Mouse (Mus musculus): ENCODE results near the gene Gpn1. TPM values are rescaled to one million over a fixed set of nuclear protein-coding genes. Genes with fewer than 3 reads are reported as not detected.

The Gpn1 gene
- polyA plus RNA-seq, 1 experiment from 2014 or later: 76.3 TPM

Other genes starting within 250 kb of the Gpn1 start
- gene Krtcap3, start 243.1 kb upstream of the Gpn1 start, polyA plus RNA-seq (2016; fragmentation: Nextera tagmentation; extraction: Ambion mirVana): 3.1 and 5.1 TPM in 2 replicates
- gene Ift172, start 203.6 kb upstream of the Gpn1 start, polyA plus RNA-seq (2016; fragmentation: Nextera tagmentation; extraction: Ambion mirVana): 41.2 and 43.9 TPM in 2 replicates
- gene Fndc4, start 198.7 kb upstream of the Gpn1 start, polyA plus RNA-seq (2016; fragmentation: Nextera tagmentation; extraction: Ambion mirVana): 79.5 and 80.7 TPM in 2 replicates
- gene Gckr, start 197.3 kb upstream of the Gpn1 start, polyA plus RNA-seq (2016; fragmentation: Nextera tagmentation; extraction: Ambion mirVana): 0.23 and 0.49 TPM in 2 replicates
- gene Zfp512, start 42.3 kb upstream of the Gpn1 start, polyA plus RNA-seq (2016; fragmentation: Nextera tagmentation; extraction: Ambion mirVana): 97.1 and 100 TPM in 2 replicates
- not detected in 2 replicates for gene 4930548H24Rik, start 9.0 kb upstream of the Gpn1 start, polyA plus RNA-seq (2016; fragmentation: Nextera tagmentation; extraction: Ambion mirVana)
- 36.5 and 40.7 TPM in 2 replicates for gene Slc4a1ap, start 32.3 kb downstream of the Gpn1 start, polyA plus RNA-seq (2016; fragmentation: Nextera tagmentation; extraction: Ambion mirVana)
- gene Supt7l, start 33.1 kb downstream of the Gpn1 start, polyA plus RNA-seq (2016; fragmentation: Nextera tagmentation; extraction: Ambion mirVana): 29.5 and 30.8 TPM in 2 replicates
- gene Mrpl33, start 102.2 kb downstream of the Gpn1 start, polyA plus RNA-seq (2016; fragmentation: Nextera tagmentation; extraction: Ambion mirVana): 197 and 201 TPM in 2 replicates
- gene Rbks, start 202.9 kb downstream of the Gpn1 start, polyA plus RNA-seq (2016; fragmentation: Nextera tagmentation; extraction: Ambion mirVana): 1.6 and 2.2 TPM in 2 replicates
- 36.0 and 45.5 TPM in 2 replicates for gene Babam2, start 202.9 kb downstream of the Gpn1 start, polyA plus RNA-seq (2016; fragmentation: Nextera tagmentation; extraction: Ambion mirVana)

All from neural tube, embryonic 12.5 days (tissue).